Mouse (Mus musculus) stomach, embryonic 15.5 days (tissue): Measurements from ENCODE around the gene Gm49673. TPM values are rescaled to one million over a fixed set of nuclear protein-coding genes. Genes with fewer than 3 reads are reported as not detected.
"Not testable (repeated sequence)": the region's sequence is repeated elsewhere in the genome, so short reads cannot be mapped to it uniquely, and the experiment has no call there.

Source experiments
- ATAC-seq: fragments of 200-750 bp; cut with Nextera tagmentation; 2 replicates; pipeline ENCODE4 v1.8.0; 2017; ENCODE audit warnings: low read depth, moderate number of reproducible peaks, moderate TSS enrichment; ENCODE audit not compliant: insufficient read depth, low FRiP score
- H3K27ac ChIP-seq: fragments of 300-500 bp; sonication (generic); 2 replicates; pipeline ENCODE4 v1.5.1; 2015; ENCODE audit warnings: mild to moderate bottlenecking, inconsistent platforms
- H3K27me3 ChIP-seq: fragments of 300-500 bp; sonication (generic); replicated peaks from 2 replicates; pipeline ENCODE4 v1.6.1; 2015; ENCODE audit warnings: inconsistent platforms
- H3K36me3 ChIP-seq: fragments of 300-500 bp; sonication (generic); 2 replicates; pipeline ENCODE4 v1.6.1; 2015; ENCODE audit warnings: inconsistent platforms
- H3K4me1 ChIP-seq: fragments of 300-500 bp; sonication (generic); 2 replicates; pipeline ENCODE4 v1.6.1; 2015; ENCODE audit warnings: inconsistent platforms
- H3K4me2 ChIP-seq: fragments of 300-500 bp; sonication (generic); 2 replicates; pipeline ENCODE4 v1.6.1; 2015; ENCODE audit warnings: mild to moderate bottlenecking, inconsistent platforms
- H3K4me3 ChIP-seq: fragments of 300-500 bp; sonication (generic); replicated peaks from 2 replicates; pipeline ENCODE4 v1.5.1; 2015; ENCODE audit warnings: inconsistent platforms
- H3K9ac ChIP-seq: fragments of 300-500 bp; sonication (generic); 2 replicates; pipeline ENCODE4 v1.6.1; 2015; ENCODE audit warnings: inconsistent platforms
- H3K9me3 ChIP-seq: fragments of 300-500 bp; sonication (generic); 2 replicates; pipeline ENCODE4 v1.6.1; 2016; ENCODE audit warnings: inconsistent platforms
- WGBS: fragments of 180-500 bp; shearing (Covaris S2); methylation state at CpG from one replicate; pipeline ENCODE4 v1.1.7; 2015; 5-methylcytosine and 5-hydroxymethylcytosine counted together
- polyA plus RNA-seq: library from polyadenylated mRNA; unstranded; fragments of >200 nt; fragmentation: Nextera tagmentation; extraction: Ambion mirVana; gene quantifications from 2 replicates; pipeline ENCODE4 v1.2.1, GENCODE M21; 2015

Gm49673 gene
- polyA plus RNA-seq, 1 experiment from 2014 or later: 0.18 TPM

- not testable (repeated sequence) for H3K27me3 ChIP-seq, H3K4me1 ChIP-seq, H3K36me3 ChIP-seq, H3K4me3 ChIP-seq, ATAC-seq, H3K9ac ChIP-seq, H3K27ac ChIP-seq, H3K4me2 ChIP-seq, H3K9me3 ChIP-seq
- 63% methylated on average over 2 of the region's 3 CpGs for WGBS
Measured at GRCm38 (mm10) chr17:8056637-8057138, 90.9 kb downstream of the Gm49673 start.

GRCm38 (mm10) chr17:8055919-8056589, 91.5 kb downstream of the Gm49673 start:
- H3K27ac ChIP-seq, ATAC-seq, H3K36me3 ChIP-seq, H3K4me1 ChIP-seq, H3K9ac ChIP-seq, H3K27me3 ChIP-seq, H3K9me3 ChIP-seq, H3K4me3 ChIP-seq, H3K4me2 ChIP-seq: not testable (repeated sequence)
- WGBS: 79% methylated on average over 5 of the region's 6 CpGs

GRCm38 (mm10) chr17:8051247-8051646, 96.3 kb downstream of the Gm49673 start:
- not testable (repeated sequence) for ATAC-seq, H3K4me1 ChIP-seq, H3K9me3 ChIP-seq, H3K9ac ChIP-seq, H3K4me3 ChIP-seq, H3K27me3 ChIP-seq, H3K36me3 ChIP-seq, H3K27ac ChIP-seq, H3K4me2 ChIP-seq
- WGBS: 26% methylated on average over 3 of the region's 3 CpGs

GRCm38 (mm10) chr17:8050218-8050617, 97.4 kb downstream of the Gm49673 start:
- not testable (repeated sequence) for ATAC-seq, H3K9ac ChIP-seq, H3K9me3 ChIP-seq, H3K27me3 ChIP-seq, H3K36me3 ChIP-seq, H3K4me3 ChIP-seq, H3K4me2 ChIP-seq, H3K4me1 ChIP-seq, H3K27ac ChIP-seq
- 87% methylated on average over 5 of the region's 6 CpGs for WGBS

- H3K4me2 ChIP-seq, H3K9me3 ChIP-seq, H3K27me3 ChIP-seq, H3K4me3 ChIP-seq, ATAC-seq, H3K9ac ChIP-seq, H3K36me3 ChIP-seq, H3K4me1 ChIP-seq, H3K27ac ChIP-seq: not testable (repeated sequence)
- WGBS: 0% methylated on average over 2 of the region's 5 CpGs
Measured at GRCm38 (mm10) chr17:8046178-8046577, 101.4 kb downstream of the Gm49673 start.

DNA sequence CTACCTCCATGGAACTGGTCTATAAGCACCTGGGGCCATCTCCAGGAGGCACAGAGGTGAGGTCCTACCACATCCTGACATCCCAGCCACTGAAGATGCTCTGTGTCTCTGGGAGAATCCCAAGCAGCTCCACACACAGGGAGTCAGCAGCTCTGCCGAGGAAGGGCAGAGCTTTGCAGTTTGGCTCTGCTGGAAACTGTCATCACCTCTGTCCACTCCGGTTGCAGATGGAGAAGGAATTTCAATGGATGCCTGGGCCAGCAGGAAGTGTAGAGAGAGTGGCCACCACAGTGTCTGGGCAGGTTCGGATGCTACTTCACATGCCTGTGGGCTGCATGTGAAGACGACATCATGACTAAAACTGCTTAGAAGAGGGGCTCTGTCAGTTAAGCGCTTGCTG, 106.4 kb downstream of the Gm49673 start:
- no CpG with 5 or more reads among the region's 5 CpGs for WGBS
- H3K9me3 ChIP-seq, H3K4me3 ChIP-seq, H3K9ac ChIP-seq, H3K27ac ChIP-seq, H3K27me3 ChIP-seq, H3K4me1 ChIP-seq, H3K4me2 ChIP-seq, ATAC-seq, H3K36me3 ChIP-seq: not testable (repeated sequence)

GRCm38 (mm10) chr17:8039916-8040635, 107.5 kb downstream of the Gm49673 start:
- H3K9me3 ChIP-seq, H3K4me1 ChIP-seq, H3K36me3 ChIP-seq, ATAC-seq, H3K4me3 ChIP-seq, H3K27ac ChIP-seq, H3K27me3 ChIP-seq, H3K4me2 ChIP-seq, H3K9ac ChIP-seq: not testable (repeated sequence)
- no CpG with 5 or more reads among the region's 12 CpGs for WGBS

DNA sequence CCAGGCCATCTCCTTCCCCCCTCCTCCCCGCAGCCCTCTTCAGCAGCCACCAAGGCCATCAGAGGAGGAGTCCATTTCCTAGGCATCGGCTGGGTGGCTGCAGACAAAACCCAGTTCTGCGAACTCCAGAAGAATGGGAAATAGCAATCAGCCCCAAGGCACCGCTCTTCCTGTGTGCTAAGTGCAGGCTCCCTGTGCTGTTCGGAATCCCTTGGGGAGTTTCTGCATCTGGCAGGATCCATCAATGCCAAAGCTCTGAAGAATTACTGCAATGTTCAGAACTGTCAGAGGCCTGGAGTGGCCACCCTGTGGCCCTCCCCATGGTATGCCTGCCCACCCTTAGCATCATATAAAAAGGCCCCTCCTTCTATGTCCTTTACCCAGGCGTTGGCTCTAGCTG, 110.6 kb downstream of the Gm49673 start:
- H3K4me3 ChIP-seq, ATAC-seq, H3K27ac ChIP-seq, H3K4me1 ChIP-seq, H3K36me3 ChIP-seq, H3K4me2 ChIP-seq, H3K27me3 ChIP-seq, H3K9me3 ChIP-seq, H3K9ac ChIP-seq: not testable (repeated sequence)
- 38% methylated on average over 4 of the region's 6 CpGs for WGBS

Other genes with a start within 250 kb of the Gm49673 start
- gene Tagap, start 221.8 kb downstream of the Gm49673 start, polyA plus RNA-seq: 1.2 TPM in 2 replicates
- 52.0 and 75.4 TPM in 2 replicates for gene Rsph3a, start 202.2 kb downstream of the Gm49673 start, polyA plus RNA-seq
- gene Rnaset2a, start 309 bp upstream of the Gm49673 start, polyA plus RNA-seq: 32.5 and 34.4 TPM in 2 replicates
- 29.5 and 30.2 TPM in 2 replicates for gene Fgfr1op, start 17.7 kb upstream of the Gm49673 start, polyA plus RNA-seq
- 0.37 and 1.0 TPM in 2 replicates for gene Ccr6, start 88.3 kb upstream of the Gm49673 start, polyA plus RNA-seq
- gene Mpc1, start 135.1 kb upstream of the Gm49673 start, polyA plus RNA-seq: 195 TPM in 2 replicates
- gene Sft2d1, start 163.3 kb upstream of the Gm49673 start, polyA plus RNA-seq: 72.2 and 75.6 TPM in 2 replicates
- gene Prr18, start 189.7 kb upstream of the Gm49673 start, polyA plus RNA-seq: 0.55 and 0.57 TPM in 2 replicates
- 0.48 and 0.49 TPM in 2 replicates for gene T2, start 208.2 kb upstream of the Gm49673 start, polyA plus RNA-seq